Mouse (Mus musculus) CD4-positive, CD25-positive, alpha-beta regulatory T cell, adult 4 months (primary cell): ENCODE measurements around the gene Chst8. TPM values are rescaled to one million over a fixed set of nuclear protein-coding genes. Genes with fewer than 3 reads are reported as not detected.

Experiments used
- ATAC-seq: one replicate; pipeline ENCODE4 v1.8.0; 2017
- polyA plus RNA-seq, 2 experiments: library from polyadenylated mRNA; unstranded; fragments of 100-300 nt; shearing (Covaris generic); gene quantifications; one replicate each; pipeline ENCODE4 v1.2.1; 2017

Chst8 gene
- polyA plus RNA-seq: under 1 TPM in 1 of 2 experiments, not detected in 1; 0.15 TPM

GRCm38 (mm10) chr7:34812531-34813111 lies at the start of gene Chst8:
Chst8 (minus strand) TSS chr7:34812711.
- ATAC-seq: no peak

GRCm38 (mm10) chr7:34858291-34858690 lies 45.8 kb upstream of the Chst8 start:
- ATAC-seq: no peak

- ATAC-seq: no peak
Observed at GRCm38 (mm10) chr7:34854781-34855352, 42.4 kb upstream of the Chst8 start.

GRCm38 (mm10) chr7:34853393-34853792 lies 40.9 kb upstream of the Chst8 start:
- ATAC-seq: no peak

GRCm38 (mm10) chr7:34849660-34850059 lies 37.1 kb upstream of the Chst8 start:
- ATAC-seq: no peak

GRCm38 (mm10) chr7:34848811-34849210 lies 36.3 kb upstream of the Chst8 start:
- no peak for ATAC-seq

GRCm38 (mm10) chr7:34847900-34848299 lies 35.4 kb upstream of the Chst8 start:
- no peak for ATAC-seq

- no peak for ATAC-seq
Observed at GRCm38 (mm10) chr7:34847410-34847809, 34.9 kb upstream of the Chst8 start.

- ATAC-seq: no peak
Observed at GRCm38 (mm10) chr7:34838749-34839148, 26.2 kb upstream of the Chst8 start.

- ATAC-seq: no peak
Observed at GRCm38 (mm10) chr7:34838231-34838630, 25.7 kb upstream of the Chst8 start.

GRCm38 (mm10) chr7:34826255-34826909 lies 13.9 kb upstream of the Chst8 start:
- no peak for ATAC-seq

GRCm38 (mm10) chr7:34821587-34821986 lies 9.1 kb upstream of the Chst8 start:
- ATAC-seq: no peak

GRCm38 (mm10) chr7:34820554-34820953 lies 8.0 kb upstream of the Chst8 start:
- ATAC-seq: no peak

GRCm38 (mm10) chr7:34819796-34820195 lies 7.3 kb upstream of the Chst8 start:
- ATAC-seq: no peak

- no peak for ATAC-seq
Observed at GRCm38 (mm10) chr7:34818660-34819059, 6.1 kb upstream of the Chst8 start.

GRCm38 (mm10) chr7:34816981-34817380 lies 4.5 kb upstream of the Chst8 start:
- no peak for ATAC-seq

- no peak for ATAC-seq
Observed at GRCm38 (mm10) chr7:34814801-34815200, 2.3 kb upstream of the Chst8 start.

GRCm38 (mm10) chr7:34811531-34812526 lies 682 bp downstream of the Chst8 start:
- ATAC-seq: no peak

GRCm38 (mm10) chr7:34811060-34811459 lies 1.5 kb downstream of the Chst8 start:
- ATAC-seq: no peak

- no peak for ATAC-seq
Observed at GRCm38 (mm10) chr7:34806307-34806706, 6.2 kb downstream of the Chst8 start.

- no peak for ATAC-seq
Observed at GRCm38 (mm10) chr7:34805691-34806205, 6.8 kb downstream of the Chst8 start.

GRCm38 (mm10) chr7:34805042-34805441 lies 7.5 kb downstream of the Chst8 start:
- ATAC-seq: no peak
